Mouse (Mus musculus) hindbrain, postnatal 0 days (tissue): ENCODE measurements around the gene Gm20388. TPM values are rescaled to one million over a fixed set of nuclear protein-coding genes. Genes with fewer than 3 reads are reported as not detected.

Experiments
- ATAC-seq: fragments of 200-750 bp; cut with Nextera tagmentation; 2 replicates; pipeline ENCODE4 v1.8.0; 2017; ENCODE audit warnings: mild to moderate bottlenecking, moderate TSS enrichment, moderate library complexity
- DNase-seq: peaks from one replicate; pipeline ENCODE4 v3.0.0-alpha.2; 2015; ENCODE audit warnings: low spot score
- H3K27ac ChIP-seq: fragments of 300-500 bp; sonication (generic); 2 replicates; pipeline ENCODE4 v1.5.1; 2014; ENCODE audit warnings: mild to moderate bottlenecking
- H3K27me3 ChIP-seq: fragments of 300-500 bp; sonication (generic); 2 replicates; pipeline ENCODE4 v1.6.1; 2014; ENCODE audit warnings: low read length, mixed read lengths; ENCODE audit not compliant: insufficient read depth
- H3K36me3 ChIP-seq: fragments of 300-500 bp; sonication (generic); 2 replicates; pipeline ENCODE4 v1.6.1; 2014; ENCODE audit warnings: low read length, mixed read lengths; ENCODE audit not compliant: insufficient read depth
- H3K4me1 ChIP-seq: fragments of 300-500 bp; sonication (generic); 2 replicates; pipeline ENCODE4 v1.6.1; 2014; ENCODE audit warnings: antibody characterized with exemption, low read length, mixed read lengths; ENCODE audit not compliant: insufficient read depth
- H3K4me2 ChIP-seq: fragments of 300-500 bp; sonication (generic); 2 replicates; pipeline ENCODE4 v1.6.1; 2014; ENCODE audit warnings: low read depth, mild to moderate bottlenecking, low read length, moderate library complexity, mixed read lengths
- H3K4me3 ChIP-seq: fragments of 300-500 bp; sonication (generic); 2 replicates; pipeline ENCODE4 v1.5.1; 2014; ENCODE audit warnings: low read length
- H3K9ac ChIP-seq: fragments of 300-500 bp; sonication (generic); replicated peaks from 2 replicates; pipeline ENCODE4 v1.6.1; 2014; ENCODE audit warnings: mild to moderate bottlenecking, low read length, moderate library complexity, mixed read lengths
- H3K9me3 ChIP-seq: fragments of 300-500 bp; sonication (generic); 2 replicates; pipeline ENCODE4 v1.6.1; 2016; ENCODE audit warnings: low read length, mixed read lengths
- CTCF ChIP-seq: IDR thresholded peaks from 2 replicates; pipeline ENCODE4 v1.5.1; 2016; ENCODE audit warnings: antibody characterized with exemption, control low read depth, low read depth
- WGBS: fragments of 180-500 bp; shearing (Covaris S2); extraction: QIAGEN DNeasy Blood & Tissue Kit; methylation state at CpG from one replicate; pipeline ENCODE4 v1.1.7; 2014; 5-methylcytosine and 5-hydroxymethylcytosine counted together
- polyA plus RNA-seq: library from polyadenylated mRNA; unstranded; fragments of >200 nt; fragmentation: Nextera tagmentation; extraction: Ambion mirVana; gene quantifications from 2 replicates; pipeline ENCODE4 v1.2.1, GENCODE M21; 2015
- total RNA-seq: library from RNA; depleted of rRNA; stranded (reverse); fragments of >200 nt; gene quantifications from 2 replicates; pipeline ENCODE4 v1.2.3, GENCODE M21; 2014

Gm20388 gene
- total and polyA plus RNA-seq, 2 experiments from 2014 or later = 71.3 TPM; not detected in 1

- Histone ChIP-seq H3K27ac (no peak overlapping the region), H3K4me2 (no peak overlapping the region), H3K27me3 (no peaks in the 10 kb centered on the region), H3K9me3 (no peaks in the 10 kb centered on the region), H3K4me1 (no peaks in the 10 kb centered on the region), H3K9ac (no peak overlapping the region), H3K4me3 (no peak overlapping the region), H3K36me3 (no peaks in the 10 kb centered on the region)
- TF ChIP-seq CTCF = no peak
- DNase-seq (no peak), ATAC-seq (no peak)
- WGBS = 77% methylated on average over 7 of the region's 7 CpGs
Measured at GRCm38 (mm10) chr8:124156324-124156723, 4245.7 kb downstream of the Gm20388 start.

- no peaks in the 10 kb centered on the region for H3K9me3 ChIP-seq
- H3K27ac ChIP-seq = no peak overlapping the region
- no peaks in the 10 kb centered on the region for H3K36me3 ChIP-seq
- DNase-seq (no peak), ATAC-seq (no peak)
- H3K4me2 ChIP-seq = no peak overlapping the region
- no peak for TF ChIP-seq CTCF
- no peaks in the 10 kb centered on the region for H3K4me1 ChIP-seq
- H3K4me3 ChIP-seq = no peak overlapping the region
- no peak overlapping the region for H3K9ac ChIP-seq
- H3K27me3 ChIP-seq = no peaks in the 10 kb centered on the region
- WGBS = 82% methylated on average over 5 of the region's 5 CpGs
Measured at GRCm38 (mm10) chr8:124161683-124162082, 4251.0 kb downstream of the Gm20388 start.

- Histone ChIP-seq H3K9ac (no peak overlapping the region), H3K4me1 (no peaks in the 10 kb centered on the region), H3K4me2 (no peak overlapping the region), H3K27ac (no peak overlapping the region), H3K36me3 (no peaks in the 10 kb centered on the region), H3K9me3 (no peaks in the 10 kb centered on the region), H3K4me3 (no peak overlapping the region), H3K27me3 (no peaks in the 10 kb centered on the region)
- ATAC-seq (no peak), DNase-seq (no peak)
- whole genome bisulfite sequencing = 88% methylated on average over 5 of the region's 5 CpGs
- no peak for TF ChIP-seq CTCF
Measured at GRCm38 (mm10) chr8:124163258-124163657, 4252.6 kb downstream of the Gm20388 start.

- 39% methylated on average over 7 of the region's 7 CpGs for WGBS
- no peak for TF ChIP-seq CTCF
- ATAC-seq (no peak), DNase-seq (no peak)
- Histone ChIP-seq H3K9me3 (no peaks in the 10 kb centered on the region), H3K4me1 (peaks cover 20% of the 10 kb centered on the region), H3K27me3 (no peaks in the 10 kb centered on the region), H3K36me3 (no peaks in the 10 kb centered on the region), H3K4me2 (no peak overlapping the region), H3K9ac (no peak overlapping the region), H3K4me3 (no peak overlapping the region), H3K27ac (no peak overlapping the region)
Measured at GRCm38 (mm10) chr8:124169749-124170148, 4259.1 kb downstream of the Gm20388 start.

GRCm38 (mm10) chr8:124170671-124171070 is 4260.0 kb downstream of the Gm20388 start:
- Histone ChIP-seq H3K27ac (no peak overlapping the region), H3K9ac (no peak overlapping the region), H3K27me3 (no peaks in the 10 kb centered on the region), H3K36me3 (no peaks in the 10 kb centered on the region), H3K4me1 (peaks cover 20% of the 10 kb centered on the region), H3K9me3 (no peaks in the 10 kb centered on the region), H3K4me3 (no peak overlapping the region), H3K4me2 (no peak overlapping the region)
- ATAC-seq (no peak), DNase-seq (no peak)
- no peak for TF ChIP-seq CTCF
- WGBS = 79% methylated on average over 7 of the region's 7 CpGs

- no peaks in the 10 kb centered on the region for H3K27me3 ChIP-seq
- H3K9me3 ChIP-seq = no peaks in the 10 kb centered on the region
- peaks cover 20% of the 10 kb centered on the region for H3K4me1 ChIP-seq
- H3K9ac ChIP-seq = no peak overlapping the region
- peak overlapping the region; percentile 41; the same call in 1 of the 2 replicates for H3K27ac ChIP-seq
- H3K4me3 ChIP-seq = no peak overlapping the region
- 25% methylated on average over 17 of the region's 17 CpGs for WGBS
- H3K4me2 ChIP-seq = no peak overlapping the region
- no peaks in the 10 kb centered on the region for H3K36me3 ChIP-seq
- TF ChIP-seq CTCF = no peak
- ATAC-seq (no peak), DNase-seq (peak; percentile 69)
Measured at GRCm38 (mm10) chr8:124171557-124172528, 4261.2 kb downstream of the Gm20388 start.

- 42% methylated on average over 4 of the region's 4 CpGs for WGBS
- no peak for TF ChIP-seq CTCF
Measured at GRCm38 (mm10) chr8:124173688-124174087, 4263.0 kb downstream of the Gm20388 start.

More at GRCm38 (mm10) chr8:124173688-124174087, 4263.0 kb downstream of the Gm20388 start:
- Histone ChIP-seq H3K9me3 (no peaks in the 10 kb centered on the region), H3K4me3 (no peak overlapping the region), H3K4me1 (peaks cover 20% of the 10 kb centered on the region), H3K27ac (no peak overlapping the region), H3K9ac (no peak overlapping the region), H3K27me3 (no peaks in the 10 kb centered on the region), H3K36me3 (no peaks in the 10 kb centered on the region), H3K4me2 (no peak overlapping the region)
- peak; percentile 57 for DNase-seq
- ATAC-seq = peak; percentile 58
